Mouse (Mus musculus) ES-Bruce4 (cell line): Measurements from ENCODE around the gene Spata31d1a. TPM values are rescaled to one million over a fixed set of nuclear protein-coding genes. Genes with fewer than 3 reads are reported as not detected.

Experiments used
- H3K27ac ChIP-seq: 2 replicates; pipeline ENCODE4 v1.5.1; 2012; ENCODE audit warnings: low read length, inconsistent platforms; ENCODE audit not compliant: insufficient read depth
- H3K27me3 ChIP-seq: 2 replicates; pipeline ENCODE4 v1.6.1; 2012; ENCODE audit warnings: mild to moderate bottlenecking, low read length, inconsistent platforms; ENCODE audit not compliant: control insufficient read depth, poor library complexity, insufficient read depth, severe bottlenecking
- H3K36me3 ChIP-seq: 2 replicates; pipeline ENCODE4 v1.6.1; 2012; ENCODE audit warnings: inconsistent platforms, mild to moderate bottlenecking, low read length, moderate library complexity; ENCODE audit not compliant: control insufficient read depth, poor library complexity, insufficient read depth, severe bottlenecking
- H3K4me1 ChIP-seq: one replicate; pipeline ENCODE4 v1.8.1; 2011; ENCODE audit warnings: low read length; ENCODE audit not compliant: control insufficient read depth, insufficient read depth
- H3K4me3 ChIP-seq: 2 replicates; pipeline ENCODE4 v1.5.1; 2011; ENCODE audit warnings: low read depth, mild to moderate bottlenecking, low read length
- H3K9ac ChIP-seq: 2 replicates; pipeline ENCODE4 v1.6.1; 2012; ENCODE audit warnings: low read depth, mild to moderate bottlenecking, inconsistent platforms; ENCODE audit not compliant: poor library complexity, severe bottlenecking
- H3K9me3 ChIP-seq: replicated peaks from 2 replicates; pipeline ENCODE4 v1.6.1; 2012; ENCODE audit warnings: mild to moderate bottlenecking, low read length, inconsistent platforms; ENCODE audit not compliant: control insufficient read depth, poor library complexity, insufficient read depth, severe bottlenecking
- CTCF ChIP-seq: IDR thresholded peaks from one replicate; pipeline ENCODE4 v1.8.1; 2011; ENCODE audit warnings: low read depth, low read length
- EP300 ChIP-seq: IDR thresholded peaks from 2 replicates; pipeline ENCODE4 v1.6.1; 2011; ENCODE audit warnings: low read depth, low read length; ENCODE audit not compliant: insufficient read depth
- POLR2A ChIP-seq: IDR thresholded peaks from one replicate; pipeline ENCODE4 v1.8.1; 2011; ENCODE audit warnings: low read length; ENCODE audit not compliant: insufficient read depth
- polyA plus RNA-seq: library from polyadenylated mRNA; stranded (reverse); fragments of >200 nt; gene quantifications from 2 replicates; pipeline ENCODE4 v1.2.4, GENCODE M21; 2011; ENCODE audit warnings: low read depth; ENCODE audit not compliant: missing spikeins, insufficient read depth, insufficient read length

Spata31d1a gene
- polyA plus RNA-seq, 1 experiment: 1.1 TPM

GRCm38 (mm10) chr13:59652651-59653050 lies 57.5 kb downstream of the Spata31d1a start:
- H3K36me3 ChIP-seq: peaks cover 5% of the 10 kb centered on the region; the same call in 1 of the 2 replicates
- no peaks in the 10 kb centered on the region for H3K27me3 ChIP-seq
- no peak overlapping the region for H3K27ac ChIP-seq
- TF ChIP-seq CTCF (no peak), POLR2A (no peak), EP300 (no peak)
- H3K4me3 ChIP-seq: no peak overlapping the region
- no peaks in the 10 kb centered on the region for H3K9me3 ChIP-seq
- no peak overlapping the region for H3K9ac ChIP-seq
- peaks cover 21% of the 10 kb centered on the region for H3K4me1 ChIP-seq

Other genes starting within 250 kb of the Spata31d1a start
- gene Agtpbp1, start 125.1 kb downstream of the Spata31d1a start, polyA plus RNA-seq: 26.5 and 27.9 TPM in 2 replicates
- gene Naa35, start 125.1 kb downstream of the Spata31d1a start, polyA plus RNA-seq: 103 and 143 TPM in 2 replicates
- gene Golm1, start 34.5 kb downstream of the Spata31d1a start, polyA plus RNA-seq: 54.9 and 58.3 TPM in 2 replicates
- gene 4921517D22Rik, start 16.2 kb downstream of the Spata31d1a start, polyA plus RNA-seq: not detected in 2 replicates
- 0.37 TPM in 1 of 2 replicates, not detected in the other for gene Spata31d1b, start 2.0 kb upstream of the Spata31d1a start, polyA plus RNA-seq
- gene Spata31d1d, start 21.4 kb upstream of the Spata31d1a start, polyA plus RNA-seq: not detected in 2 replicates
- 0.58 and 0.61 TPM in 2 replicates for gene 1700014D04Rik, start 36.4 kb upstream of the Spata31d1a start, polyA plus RNA-seq
- gene Isca1, start 59.5 kb upstream of the Spata31d1a start, polyA plus RNA-seq: 42.0 and 42.1 TPM in 2 replicates
- gene Gm49354, start 71.9 kb upstream of the Spata31d1a start, polyA plus RNA-seq: not detected in 2 replicates
- 87.9 and 99.1 TPM in 2 replicates for gene Tut7, start 112.8 kb upstream of the Spata31d1a start, polyA plus RNA-seq